Mouse (Mus musculus) hindbrain, embryonic 11.5 days (tissue): ENCODE results near the gene Selplg. TPM values are rescaled to one million over a fixed set of nuclear protein-coding genes. Genes with fewer than 3 reads are reported as not detected.
A peak's percentile ranks its signal among the peaks of the same experiment; 100 is the strongest.

Source experiments
- ATAC-seq: fragments of 200-750 bp; cut with Nextera tagmentation; 2 replicates; pipeline ENCODE4 v1.8.0; 2017; ENCODE audit warnings: mild to moderate bottlenecking, moderate TSS enrichment, moderate library complexity; ENCODE audit not compliant: low FRiP score
- DNase-seq: peaks from one replicate; pipeline ENCODE4 v3.0.0-alpha.2; 2015; ENCODE audit warnings: low spot score
- H3K27ac ChIP-seq: fragments of 300-500 bp; sonication (generic); 2 replicates; pipeline ENCODE4 v1.5.1; 2014; ENCODE audit warnings: mild to moderate bottlenecking, low read depth, low read length
- H3K27me3 ChIP-seq: fragments of 300-500 bp; sonication (generic); 2 replicates; pipeline ENCODE4 v1.6.1; 2014; ENCODE audit warnings: mild to moderate bottlenecking, low read length, moderate library complexity, mixed read lengths; ENCODE audit not compliant: control insufficient read depth, insufficient read depth
- H3K36me3 ChIP-seq: fragments of 300-500 bp; sonication (generic); 2 replicates; pipeline ENCODE4 v1.6.1; 2014; ENCODE audit warnings: mild to moderate bottlenecking, low read length, moderate library complexity, mixed read lengths; ENCODE audit not compliant: control insufficient read depth, insufficient read depth
- H3K4me1 ChIP-seq: fragments of 300-500 bp; sonication (generic); replicated peaks from 2 replicates; pipeline ENCODE4 v1.6.1; 2014; ENCODE audit warnings: low read length, mixed read lengths; ENCODE audit not compliant: control insufficient read depth, insufficient read depth
- H3K4me2 ChIP-seq: fragments of 300-500 bp; sonication (generic); replicated peaks from 2 replicates; pipeline ENCODE4 v1.6.1; 2014; ENCODE audit warnings: mild to moderate bottlenecking, low read depth, low read length
- H3K4me3 ChIP-seq: fragments of 300-500 bp; sonication (generic); 2 replicates; pipeline ENCODE4 v1.5.1; 2014; ENCODE audit warnings: low read depth, low read length
- H3K9ac ChIP-seq: fragments of 300-500 bp; sonication (generic); 2 replicates; pipeline ENCODE4 v1.6.1; 2014; ENCODE audit warnings: low read depth, low read length
- H3K9me3 ChIP-seq: fragments of 300-500 bp; sonication (generic); 2 replicates; pipeline ENCODE4 v1.6.1; 2016; ENCODE audit warnings: low read length; ENCODE audit not compliant: control insufficient read depth
- WGBS: fragments of 180-500 bp; shearing (Covaris S2); extraction: QIAGEN DNeasy Blood & Tissue Kit; methylation state at CpG from one replicate; pipeline ENCODE4 v1.1.7; 2014; 5-methylcytosine and 5-hydroxymethylcytosine counted together
- polyA plus RNA-seq: library from polyadenylated mRNA; unstranded; fragments of >200 nt; fragmentation: Nextera tagmentation; extraction: Ambion mirVana; gene quantifications from 2 replicates; pipeline ENCODE4 v1.2.1, GENCODE M21; 2014

Selplg gene
- polyA plus RNA-seq, 1 experiment from 2014 or later = 1.0 TPM

DNA sequence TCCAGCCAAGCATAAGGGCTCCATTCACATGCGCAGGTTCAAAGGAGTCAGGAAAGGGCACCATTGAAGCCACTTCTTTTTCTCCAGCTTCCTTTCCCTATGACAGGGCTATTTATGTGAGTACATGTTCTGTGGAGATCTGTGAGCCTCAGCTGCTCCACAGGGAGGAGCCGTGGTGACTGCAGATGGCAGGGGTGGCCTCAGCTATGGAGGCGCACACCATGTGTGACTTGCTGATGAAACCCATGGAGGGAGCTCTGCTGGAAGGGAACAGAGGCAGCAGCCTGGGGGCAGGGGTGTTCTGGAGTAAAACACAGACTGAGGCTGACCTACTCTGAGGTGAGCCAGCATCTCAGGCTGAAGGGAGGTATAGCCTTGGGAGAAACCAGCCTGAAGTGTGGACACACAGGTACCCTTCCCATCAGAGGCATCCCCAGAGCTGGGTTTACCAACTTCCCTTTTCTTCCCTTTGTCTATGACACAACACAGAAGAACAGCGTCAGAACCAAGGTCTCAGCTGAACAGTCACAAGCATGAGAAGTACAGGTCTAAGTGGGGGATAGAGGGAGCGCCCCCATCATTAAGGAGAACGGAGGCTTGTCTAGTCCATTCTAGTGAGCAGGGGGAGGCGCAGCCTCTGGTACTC lies 39.6 kb upstream of the Selplg start:
- ATAC-seq = no peak

DNA sequence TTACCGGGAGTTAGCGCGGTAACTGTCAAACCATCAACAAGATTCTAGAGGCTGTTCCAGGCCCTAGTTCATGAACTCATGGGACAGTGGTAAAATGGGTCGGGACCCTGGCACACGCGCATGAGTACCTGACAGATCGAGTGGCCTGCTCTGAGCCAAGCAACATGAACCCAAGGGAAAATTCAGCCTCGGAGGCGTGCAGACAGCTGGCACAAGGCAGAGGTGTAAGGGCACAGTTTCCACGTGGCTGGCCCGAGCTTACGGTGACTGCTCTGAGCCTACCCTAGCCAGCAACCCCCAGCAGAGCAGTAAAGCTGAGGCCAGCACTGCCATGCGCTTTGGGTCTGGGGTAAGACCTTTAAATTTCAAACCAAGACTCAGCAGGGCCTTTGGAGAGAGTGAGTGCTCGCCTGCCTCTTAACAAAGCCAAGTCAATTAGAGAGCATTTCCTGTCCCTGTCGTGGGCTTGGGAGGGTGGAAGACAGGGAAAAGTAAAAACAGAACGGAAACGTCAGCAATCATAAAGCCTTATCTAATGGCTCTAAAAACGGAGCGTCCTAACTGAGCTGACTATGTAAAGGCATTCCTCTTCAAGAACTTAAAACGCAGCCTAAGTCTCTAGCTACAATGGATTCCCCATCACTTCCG lies 38.1 kb upstream of the Selplg start:
- Histone ChIP-seq H3K27me3 (no peaks in the 10 kb centered on the region), H3K27ac (peak overlapping the region; percentile 98), H3K36me3 (no peaks in the 10 kb centered on the region), H3K4me1 (peaks cover 42% of the 10 kb centered on the region), H3K4me3 (no peak overlapping the region), H3K9me3 (no peaks in the 10 kb centered on the region), H3K9ac (peak overlapping the region; percentile 34; the same call in 1 of the 2 replicates), H3K4me2 (no peak overlapping the region)
- ATAC-seq (no peak), DNase-seq (no peak)
- WGBS = 47% methylated on average over 21 of the region's 21 CpGs

More for the DNA sequence above, 39.6 kb upstream of the Selplg start:
- H3K27me3 ChIP-seq = no peaks in the 10 kb centered on the region
- peaks cover 42% of the 10 kb centered on the region for H3K4me1 ChIP-seq
- no peaks in the 10 kb centered on the region for H3K9me3 ChIP-seq
- 66% methylated on average over 7 of the region's 7 CpGs for WGBS
- H3K9ac ChIP-seq = peak overlapping the region; percentile 12
- no peak overlapping the region for H3K4me3 ChIP-seq
- no peak for DNase-seq
- no peaks in the 10 kb centered on the region for H3K36me3 ChIP-seq
- peak overlapping the region; percentile 98 for H3K27ac ChIP-seq
- H3K4me2 ChIP-seq = no peak overlapping the region

DNA sequence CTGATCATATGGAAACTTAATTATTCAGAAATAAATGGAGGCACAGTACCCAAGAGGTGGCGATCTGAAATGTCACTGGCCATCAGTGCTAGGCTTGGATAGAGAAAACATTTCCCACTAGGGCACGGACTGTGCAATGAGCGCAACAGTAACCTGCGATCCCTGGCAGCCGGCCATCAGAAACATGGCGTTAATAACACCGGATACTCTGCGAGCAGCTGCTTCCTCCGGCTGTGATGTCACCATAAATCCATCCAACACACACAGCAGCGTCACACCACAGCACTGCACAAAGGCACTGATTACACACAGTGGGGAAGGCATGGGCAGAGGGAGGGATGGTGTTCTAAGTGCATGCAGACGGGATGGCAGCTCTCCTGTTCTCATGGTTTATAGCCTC lies 36.7 kb upstream of the Selplg start:
- Histone ChIP-seq H3K27ac (0 out of 2 replicates have a peak overlapping the region, but pooled peaks have one; percentile 27), H3K9me3 (no peaks in the 10 kb centered on the region), H3K4me2 (no peak overlapping the region), H3K4me1 (peaks cover 33% of the 10 kb centered on the region), H3K4me3 (no peak overlapping the region), H3K36me3 (0 out of 2 replicates have a peak, but pooled peaks cover 3% of the 10 kb centered on the region), H3K9ac (no peak overlapping the region), H3K27me3 (no peaks in the 10 kb centered on the region)
- ATAC-seq = no peak
- no peak for DNase-seq
- WGBS = 72% methylated on average over 11 of the region's 11 CpGs

DNA sequence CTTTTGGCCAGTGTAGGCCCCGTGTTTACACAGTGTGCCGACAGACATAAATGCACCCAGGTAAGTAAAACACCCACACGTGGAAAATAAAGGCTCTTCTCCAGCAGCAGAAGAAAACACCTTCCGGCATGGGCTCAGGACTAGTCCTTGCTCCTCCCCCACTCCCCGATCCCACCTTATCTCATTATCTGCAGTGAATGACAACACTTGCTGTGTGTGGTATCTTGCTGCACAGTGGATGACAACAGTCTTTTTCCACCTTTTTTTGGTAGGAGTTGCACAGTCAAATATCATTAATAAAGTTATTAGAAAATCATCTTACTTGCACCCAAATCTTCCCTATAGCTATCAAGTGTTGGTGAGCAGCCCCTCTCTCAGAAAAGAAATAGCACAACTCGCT lies 32.5 kb upstream of the Selplg start:
- H3K9ac ChIP-seq = no peak overlapping the region
- no peaks in the 10 kb centered on the region for H3K27me3 ChIP-seq
- no peak overlapping the region for H3K4me2 ChIP-seq
- H3K36me3 ChIP-seq = 0 out of 2 replicates have a peak, but pooled peaks cover 5% of the 10 kb centered on the region
- H3K4me3 ChIP-seq = no peak overlapping the region
- DNase-seq = no peak
- WGBS = 95% methylated on average over 6 of the region's 6 CpGs
- ATAC-seq = no peak
- H3K4me1 ChIP-seq = no peaks in the 10 kb centered on the region; the same call in 1 of the 2 replicates
- H3K9me3 ChIP-seq = no peaks in the 10 kb centered on the region
- no peak overlapping the region for H3K27ac ChIP-seq

GRCm38 (mm10) chr5:113863994-113864393 lies 31.6 kb upstream of the Selplg start:
- H3K9ac ChIP-seq = no peak overlapping the region
- no peak for DNase-seq
- H3K4me1 ChIP-seq = peaks cover 3% of the 10 kb centered on the region
- no peaks in the 10 kb centered on the region for H3K27me3 ChIP-seq
- no peak overlapping the region for H3K4me2 ChIP-seq
- WGBS = 93% methylated on average over 12 of the region's 12 CpGs
- no peak overlapping the region for H3K4me3 ChIP-seq
- H3K36me3 ChIP-seq = 0 out of 2 replicates have a peak, but pooled peaks cover 5% of the 10 kb centered on the region
- ATAC-seq = no peak
- H3K9me3 ChIP-seq = no peaks in the 10 kb centered on the region
- no peak overlapping the region for H3K27ac ChIP-seq

- Histone ChIP-seq H3K4me2 (no peak overlapping the region), H3K27ac (no peak overlapping the region), H3K9ac (no peak overlapping the region), H3K4me3 (no peak overlapping the region), H3K9me3 (no peaks in the 10 kb centered on the region), H3K36me3 (0 out of 2 replicates have a peak, but pooled peaks cover 5% of the 10 kb centered on the region), H3K27me3 (no peaks in the 10 kb centered on the region), H3K4me1 (peaks cover 3% of the 10 kb centered on the region; the same call in 1 of the 2 replicates)
- ATAC-seq (no peak), DNase-seq (no peak)
- 88% methylated on average over 4 of the region's 4 CpGs for WGBS
These were observed 30.0 kb upstream of the Selplg start for GRCm38 (mm10) chr5:113862418-113862817.

GRCm38 (mm10) chr5:113861294-113861693 lies 28.9 kb upstream of the Selplg start:
- DNase-seq (no peak), ATAC-seq (no peak)
- Histone ChIP-seq H3K27ac (no peak overlapping the region), H3K9ac (no peak overlapping the region), H3K4me3 (no peak overlapping the region), H3K9me3 (no peaks in the 10 kb centered on the region), H3K36me3 (0 out of 2 replicates have a peak, but pooled peaks cover 5% of the 10 kb centered on the region), H3K27me3 (no peaks in the 10 kb centered on the region), H3K4me2 (no peak overlapping the region), H3K4me1 (peaks cover 5% of the 10 kb centered on the region; the same call in 1 of the 2 replicates)
- 96% methylated on average over 8 of the region's 8 CpGs for WGBS

- ATAC-seq (no peak), DNase-seq (no peak)
- Histone ChIP-seq H3K4me1 (peaks cover 11% of the 10 kb centered on the region), H3K9me3 (no peaks in the 10 kb centered on the region), H3K36me3 (0 out of 2 replicates have a peak, but pooled peaks cover under 1% of the 10 kb centered on the region), H3K4me3 (no peak overlapping the region), H3K27me3 (no peaks in the 10 kb centered on the region), H3K4me2 (no peak overlapping the region), H3K9ac (no peak overlapping the region), H3K27ac (no peak overlapping the region; the same call in 1 of the 2 replicates)
- 61% methylated on average over 5 of the region's 5 CpGs for WGBS
These were observed 26.5 kb upstream of the Selplg start for GRCm38 (mm10) chr5:113858971-113859370.
